Mouse (Mus musculus): ENCODE data around the gene Dhx29. TPM values are rescaled to one million over a fixed set of nuclear protein-coding genes. Genes with fewer than 3 reads are reported as not detected.

Gene Dhx29
- polyA plus RNA-seq, 1 experiment from 2014 or later: 6.1 TPM

- no peaks in the 10 kb centered on the region for H3K9me3 ChIP-seq (replicated peaks)
- peaks cover 21% of the 10 kb centered on the region for H3K4me1 ChIP-seq (replicated peaks)
- no peak within 1 kb of the TSS for H3K27ac ChIP-seq (replicated peaks)
- peak within 1 kb of the TSS; percentile 75 for H3K4me2 ChIP-seq
- peak; percentile 91 for ATAC-seq (ENCODE audit: insufficient read depth)
- peak within 1 kb of the TSS; percentile 21; the same call in 1 of the 2 replicates for H3K9ac ChIP-seq
- no peaks in the 10 kb centered on the region for H3K36me3 ChIP-seq (replicated peaks)
- peak within 1 kb of the TSS; percentile 51 for H3K4me3 ChIP-seq (replicated peaks)
- H3K27me3 ChIP-seq: peaks cover 91% of the 10 kb centered on the region
- WGBS (ENCODE audit: insufficient replicate concordance): under 1% methylated on average over 47 of the region's 47 CpGs
These were observed 60.3 kb downstream of the Dhx29 start, which contains the start of gene Ccno for GRCm38 (mm10) chr13:112987532-112987943. TSS of gene Ccno (plus strand) at chr13:112987802.

- Histone ChIP-seq H3K4me1 (replicated peaks) (peaks cover 21% of the 10 kb centered on the region), H3K27me3 (peaks cover 91% of the 10 kb centered on the region), H3K4me3 (replicated peaks) (peak overlapping the region; percentile 51), H3K4me2 (peak overlapping the region; percentile 75), H3K9me3 (replicated peaks) (no peaks in the 10 kb centered on the region), H3K27ac (replicated peaks) (no peak overlapping the region), H3K36me3 (replicated peaks) (no peaks in the 10 kb centered on the region), H3K9ac (peak overlapping the region; percentile 21; the same call in 1 of the 2 replicates)
- under 1% methylated on average over 39 of the region's 39 CpGs for WGBS (ENCODE audit: insufficient replicate concordance)
- peak; percentile 11 for ATAC-seq (ENCODE audit: insufficient read depth)
These were observed 60.7 kb downstream of the Dhx29 start for GRCm38 (mm10) chr13:112987991-112988390.

GRCm38 (mm10) chr13:112988866-112989265 is 61.6 kb downstream of the Dhx29 start:
- Histone ChIP-seq H3K27ac (replicated peaks) (no peak overlapping the region), H3K27me3 (peaks cover 91% of the 10 kb centered on the region), H3K4me3 (replicated peaks) (peak overlapping the region; percentile 51), H3K4me2 (peak overlapping the region; percentile 75), H3K36me3 (replicated peaks) (no peaks in the 10 kb centered on the region), H3K9me3 (replicated peaks) (no peaks in the 10 kb centered on the region), H3K9ac (no peak overlapping the region), H3K4me1 (replicated peaks) (peaks cover 28% of the 10 kb centered on the region)
- WGBS (ENCODE audit: insufficient replicate concordance): 1% methylated on average over 19 of the region's 19 CpGs
- no peak for ATAC-seq (ENCODE audit: insufficient read depth)

GRCm38 (mm10) chr13:112989541-112989940 is 62.3 kb downstream of the Dhx29 start:
- no peaks in the 10 kb centered on the region for H3K9me3 ChIP-seq (replicated peaks)
- H3K27ac ChIP-seq (replicated peaks): no peak overlapping the region
- 1% methylated on average over 23 of the region's 23 CpGs for WGBS (ENCODE audit: insufficient replicate concordance)
- no peak for ATAC-seq (ENCODE audit: insufficient read depth)
- H3K4me3 ChIP-seq (replicated peaks): peak overlapping the region; percentile 15
- peak overlapping the region; percentile 42 for H3K4me2 ChIP-seq
- no peak overlapping the region for H3K9ac ChIP-seq
- peaks cover 92% of the 10 kb centered on the region for H3K27me3 ChIP-seq
- H3K4me1 ChIP-seq (replicated peaks): peaks cover 31% of the 10 kb centered on the region
- H3K36me3 ChIP-seq (replicated peaks): no peaks in the 10 kb centered on the region

GRCm38 (mm10) chr13:112990346-112990745 is 63.1 kb downstream of the Dhx29 start:
- no peak overlapping the region for H3K4me3 ChIP-seq (replicated peaks)
- no peaks in the 10 kb centered on the region for H3K36me3 ChIP-seq (replicated peaks)
- H3K4me1 ChIP-seq (replicated peaks): peaks cover 31% of the 10 kb centered on the region
- peak overlapping the region; percentile 23; the same call in 1 of the 2 replicates for H3K4me2 ChIP-seq
- H3K27me3 ChIP-seq: peaks cover 96% of the 10 kb centered on the region
- H3K27ac ChIP-seq (replicated peaks): no peak overlapping the region
- WGBS (ENCODE audit: insufficient replicate concordance): 7% methylated on average over 4 of the region's 4 CpGs
- no peak for ATAC-seq (ENCODE audit: insufficient read depth)
- H3K9me3 ChIP-seq (replicated peaks): no peaks in the 10 kb centered on the region
- H3K9ac ChIP-seq: no peak overlapping the region

GRCm38 (mm10) chr13:112993531-112994152 is 66.4 kb downstream of the Dhx29 start, which contains the start of gene Mcidas:
TSS of gene Mcidas (plus strand) at chr13:112993845.
- no peak for ATAC-seq (ENCODE audit: insufficient read depth)
- Histone ChIP-seq H3K27ac (replicated peaks) (no peak within 1 kb of the TSS), H3K4me2 (peak within 1 kb of the TSS; percentile 61), H3K4me1 (replicated peaks) (peaks cover 15% of the 10 kb centered on the region), H3K36me3 (replicated peaks) (no peaks in the 10 kb centered on the region), H3K9me3 (replicated peaks) (no peaks in the 10 kb centered on the region), H3K27me3 (peaks cover 96% of the 10 kb centered on the region), H3K4me3 (replicated peaks) (peak within 1 kb of the TSS; percentile 40), H3K9ac (no peak within 1 kb of the TSS)
- 1% methylated on average over 63 of the region's 63 CpGs for WGBS (ENCODE audit: insufficient replicate concordance)

- H3K9ac ChIP-seq: no peak overlapping the region
- under 1% methylated on average over 25 of the region's 25 CpGs for WGBS (ENCODE audit: insufficient replicate concordance)
- peaks cover 10% of the 10 kb centered on the region for H3K4me1 ChIP-seq (replicated peaks)
- H3K27ac ChIP-seq (replicated peaks): no peak overlapping the region
- H3K27me3 ChIP-seq: peaks cover 96% of the 10 kb centered on the region
- no peaks in the 10 kb centered on the region for H3K9me3 ChIP-seq (replicated peaks)
- H3K36me3 ChIP-seq (replicated peaks): no peaks in the 10 kb centered on the region
- peak; percentile 11; the same call in 1 of the 2 replicates for ATAC-seq (ENCODE audit: insufficient read depth)
- peak overlapping the region; percentile 40 for H3K4me3 ChIP-seq (replicated peaks)
- peak overlapping the region; percentile 61 for H3K4me2 ChIP-seq
These were observed 66.9 kb downstream of the Dhx29 start for GRCm38 (mm10) chr13:112994191-112994590.

- no peak overlapping the region for H3K27ac ChIP-seq (replicated peaks)
- no peak for ATAC-seq (ENCODE audit: insufficient read depth)
- no peaks in the 10 kb centered on the region for H3K9me3 ChIP-seq (replicated peaks)
- 44% methylated on average over 4 of the region's 4 CpGs for WGBS (ENCODE audit: insufficient replicate concordance)
- no peak overlapping the region for H3K4me2 ChIP-seq
- H3K9ac ChIP-seq: no peak overlapping the region
- no peaks in the 10 kb centered on the region for H3K36me3 ChIP-seq (replicated peaks)
- peaks cover 94% of the 10 kb centered on the region for H3K27me3 ChIP-seq
- peaks cover 10% of the 10 kb centered on the region for H3K4me1 ChIP-seq (replicated peaks)
- no peak overlapping the region for H3K4me3 ChIP-seq (replicated peaks)
These were observed 69.2 kb downstream of the Dhx29 start for GRCm38 (mm10) chr13:112996407-112996806.

- Histone ChIP-seq H3K4me2 (no peak overlapping the region), H3K27ac (replicated peaks) (no peak overlapping the region), H3K36me3 (replicated peaks) (no peaks in the 10 kb centered on the region), H3K9ac (no peak overlapping the region), H3K4me3 (replicated peaks) (no peak overlapping the region), H3K9me3 (replicated peaks) (no peaks in the 10 kb centered on the region), H3K27me3 (peaks cover 88% of the 10 kb centered on the region), H3K4me1 (replicated peaks) (peaks cover 10% of the 10 kb centered on the region)
- ATAC-seq (ENCODE audit: insufficient read depth): no peak
- 57% methylated on average over 6 of the region's 6 CpGs for WGBS (ENCODE audit: insufficient replicate concordance)
These were observed 70.1 kb downstream of the Dhx29 start for GRCm38 (mm10) chr13:112997369-112997768.

- Histone ChIP-seq H3K4me2 (peak overlapping the region; percentile 39), H3K9ac (no peak overlapping the region), H3K27ac (replicated peaks) (no peak overlapping the region), H3K36me3 (replicated peaks) (no peaks in the 10 kb centered on the region), H3K9me3 (replicated peaks) (no peaks in the 10 kb centered on the region), H3K4me1 (replicated peaks) (peaks cover 6% of the 10 kb centered on the region), H3K4me3 (replicated peaks) (0 out of 2 replicates have a peak overlapping the region, but pooled peaks have one; percentile 0), H3K27me3 (peaks cover 76% of the 10 kb centered on the region)
- WGBS (ENCODE audit: insufficient replicate concordance): 2% methylated on average over 46 of the region's 46 CpGs
- ATAC-seq (ENCODE audit: insufficient read depth): no peak
These were observed 71.4 kb downstream of the Dhx29 start for GRCm38 (mm10) chr13:112998427-112999201.

- no peak overlapping the region for H3K4me2 ChIP-seq
- no peak overlapping the region for H3K9ac ChIP-seq
- no peak overlapping the region for H3K4me3 ChIP-seq (replicated peaks)
- WGBS (ENCODE audit: insufficient replicate concordance): 49% methylated on average over 3 of the region's 3 CpGs
- H3K36me3 ChIP-seq (replicated peaks): no peaks in the 10 kb centered on the region
- H3K27me3 ChIP-seq: peaks cover 61% of the 10 kb centered on the region
- H3K9me3 ChIP-seq (replicated peaks): no peaks in the 10 kb centered on the region
- no peak for ATAC-seq (ENCODE audit: insufficient read depth)
- no peak overlapping the region for H3K27ac ChIP-seq (replicated peaks)
- H3K4me1 ChIP-seq (replicated peaks): no peaks in the 10 kb centered on the region; the same call in 1 of the 2 replicates
These were observed 72.8 kb downstream of the Dhx29 start for GRCm38 (mm10) chr13:113000090-113000489.

Measured in liver, embryonic 15.5 days (tissue).